Mouse (Mus musculus) C2C12 (cell line): ENCODE results near the gene Pde7b. TPM values are rescaled to one million over a fixed set of nuclear protein-coding genes. Genes with fewer than 3 reads are reported as not detected.

Experiments used
- H3K27me3 ChIP-seq: one replicate; pipeline ENCODE4 v1.6.1; 2011; ENCODE audit not compliant: control insufficient read depth, insufficient read depth, insufficient read length
- H3K36me3 ChIP-seq: one replicate; pipeline ENCODE4 v1.6.1; 2011; ENCODE audit not compliant: control insufficient read depth, insufficient read depth
- H3K4me3 ChIP-seq: one replicate; pipeline ENCODE4 v1.5.1; 2011; ENCODE audit warnings: mild to moderate bottlenecking, control low read depth; ENCODE audit not compliant: poor library complexity, insufficient read depth, severe bottlenecking
- H3K79me2 ChIP-seq: one replicate; pipeline ENCODE4 v1.6.1; 2011; ENCODE audit not compliant: control insufficient read depth, insufficient read depth
- H3K79me3 ChIP-seq: one replicate; pipeline ENCODE4 v1.6.1; 2011; ENCODE audit warnings: low read depth, control low read depth
- H3ac ChIP-seq: one replicate; pipeline ENCODE3; 2011; ENCODE audit warnings: low read depth; ENCODE audit not compliant: control insufficient read depth, insufficient read length
- CEBPB ChIP-seq: IDR thresholded peaks from one replicate; pipeline ENCODE4 v1.6.1; 2011; ENCODE audit warnings: low read depth, mild to moderate bottlenecking, control low read depth, moderate library complexity
- CTCF ChIP-seq: IDR thresholded peaks from one replicate; pipeline ENCODE4 v1.5.1; 2011; ENCODE audit not compliant: control insufficient read depth, insufficient read depth, insufficient read length
- FOSL1 ChIP-seq: IDR thresholded peaks from one replicate; pipeline ENCODE4 v1.8.0; 2011; ENCODE audit warnings: mild to moderate bottlenecking, low read length; ENCODE audit not compliant: poor library complexity, insufficient read depth, severe bottlenecking
- MAX ChIP-seq: IDR thresholded peaks from one replicate; pipeline ENCODE4 v1.6.1; 2011; ENCODE audit warnings: mild to moderate bottlenecking, control low read depth
- MYOD1 ChIP-seq: IDR thresholded peaks from one replicate; pipeline ENCODE4 v1.6.1; 2011; ENCODE audit warnings: low read depth; ENCODE audit not compliant: control insufficient read depth, insufficient read length
- MYOG ChIP-seq: IDR thresholded peaks from one replicate; pipeline ENCODE4 v1.6.1; 2011; ENCODE audit not compliant: control insufficient read depth, insufficient read length; ENCODE audit errors: extremely low read depth
- USF1 ChIP-seq: IDR thresholded peaks from one replicate; pipeline ENCODE4 v1.6.1; 2011; ENCODE audit warnings: low read depth, mild to moderate bottlenecking, control low read depth, moderate library complexity
- polyA plus RNA-seq: library from polyadenylated mRNA; unstranded; fragments of >200 nt; fragmentation: generic; extraction: Trizol; gene quantifications from one replicate; pipeline ENCODE4 v1.2.1, GENCODE M21; 2012; ENCODE audit warnings: missing spikeins

The Pde7b gene
- polyA plus RNA-seq, 1 experiment: 0.06 TPM

- no peak for TF ChIP-seq MAX
- TF ChIP-seq USF1: no peak
- no peak for TF ChIP-seq MYOG
- TF ChIP-seq CEBPB: no peak
- no peak for TF ChIP-seq MYOD1
- no peak for TF ChIP-seq CTCF
- TF ChIP-seq FOSL1: no peak
- H3K36me3 ChIP-seq: no peaks in the 10 kb centered on the region
- H3K79me3 ChIP-seq: no peaks in the 10 kb centered on the region
These were observed 33.4 kb upstream of the Pde7b start for GRCm38 (mm10) chr10:20758259-20758658.

GRCm38 (mm10) chr10:20756219-20756618 lies 31.3 kb upstream of the Pde7b start:
- H3ac ChIP-seq: no peak overlapping the region

More at GRCm38 (mm10) chr10:20758259-20758658, 33.4 kb upstream of the Pde7b start:
- H3K4me3 ChIP-seq: no peak overlapping the region
- H3ac ChIP-seq: no peak overlapping the region
- H3K79me2 ChIP-seq: no peaks in the 10 kb centered on the region
- H3K27me3 ChIP-seq: no peaks in the 10 kb centered on the region

GRCm38 (mm10) chr10:20752883-20753282 lies 28.0 kb upstream of the Pde7b start:
- H3K36me3 ChIP-seq: no peaks in the 10 kb centered on the region
- no peaks in the 10 kb centered on the region for H3K27me3 ChIP-seq
- no peaks in the 10 kb centered on the region for H3K79me3 ChIP-seq
- TF ChIP-seq CTCF (no peak), CEBPB (no peak), FOSL1 (no peak), MYOD1 (no peak), MAX (no peak), USF1 (no peak), MYOG (no peak)
- no peaks in the 10 kb centered on the region for H3K79me2 ChIP-seq
- H3ac ChIP-seq: no peak overlapping the region
- H3K4me3 ChIP-seq: no peak overlapping the region

More at GRCm38 (mm10) chr10:20756219-20756618, 31.3 kb upstream of the Pde7b start:
- no peak for TF ChIP-seq FOSL1
- no peak for TF ChIP-seq CTCF
- TF ChIP-seq MYOD1: no peak
- Histone ChIP-seq H3K79me3 (no peaks in the 10 kb centered on the region), H3K4me3 (no peak overlapping the region), H3K27me3 (no peaks in the 10 kb centered on the region), H3K79me2 (no peaks in the 10 kb centered on the region), H3K36me3 (no peaks in the 10 kb centered on the region)

GRCm38 (mm10) chr10:20750642-20751251 lies 25.9 kb upstream of the Pde7b start:
- Histone ChIP-seq H3K27me3 (no peaks in the 10 kb centered on the region), H3K79me3 (no peaks in the 10 kb centered on the region), H3K4me3 (no peak overlapping the region), H3K36me3 (no peaks in the 10 kb centered on the region), H3K79me2 (no peaks in the 10 kb centered on the region), H3ac (no peak overlapping the region)
- TF ChIP-seq MYOD1 (no peak), USF1 (no peak), CEBPB (no peak), CTCF (no peak), FOSL1 (no peak), MYOG (no peak), MAX (no peak)

DNA sequence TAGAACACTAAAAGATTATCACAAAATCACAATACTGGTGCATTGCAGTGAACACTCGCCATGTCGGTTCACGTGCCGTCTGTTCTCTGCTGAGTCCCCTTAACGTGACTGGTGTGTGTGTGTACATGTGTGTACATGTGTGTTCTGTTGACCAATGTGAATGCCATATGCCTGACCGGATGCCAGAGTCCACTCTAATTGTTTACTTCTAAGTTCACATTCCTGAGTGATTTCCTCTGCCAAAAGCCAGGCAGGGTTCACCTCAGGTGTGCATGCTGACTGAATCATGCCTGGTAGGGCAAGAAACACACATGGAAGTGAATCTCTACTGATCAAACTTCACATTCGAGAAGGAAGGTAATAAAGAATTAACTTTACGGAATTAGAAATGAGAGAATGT lies 24.1 kb upstream of the Pde7b start:
- no peak for TF ChIP-seq MYOD1
- TF ChIP-seq CTCF: no peak
- TF ChIP-seq MAX: no peak
- TF ChIP-seq MYOG: no peak
- no peak for TF ChIP-seq USF1
- no peak for TF ChIP-seq CEBPB
- TF ChIP-seq FOSL1: no peak
- H3K79me2 ChIP-seq: no peaks in the 10 kb centered on the region
- H3K36me3 ChIP-seq: no peaks in the 10 kb centered on the region
- H3K79me3 ChIP-seq: no peaks in the 10 kb centered on the region
- no peak overlapping the region for H3ac ChIP-seq
- H3K4me3 ChIP-seq: no peak overlapping the region
- no peaks in the 10 kb centered on the region for H3K27me3 ChIP-seq

GRCm38 (mm10) chr10:20747229-20747628 lies 22.4 kb upstream of the Pde7b start:
- TF ChIP-seq USF1: no peak
- TF ChIP-seq MAX: no peak
- TF ChIP-seq CEBPB: no peak
- TF ChIP-seq FOSL1: no peak
- no peak for TF ChIP-seq CTCF
- Histone ChIP-seq H3K79me2 (no peaks in the 10 kb centered on the region), H3K4me3 (no peak overlapping the region), H3K36me3 (no peaks in the 10 kb centered on the region), H3K27me3 (no peaks in the 10 kb centered on the region), H3K79me3 (no peaks in the 10 kb centered on the region), H3ac (no peak overlapping the region)
